Mouse (Mus musculus): ENCODE measurements at regions not wholly inside any gene's neighbourhood (a gene's known extent, or its start where the extent isn't known, plus 50 kb on each side); places are given as distances from the start of the nearest gene placed in this dataset.
A peak's percentile ranks its signal among the peaks of the same experiment; 100 is the strongest.

- DNase-seq: no peak
Observed at GRCm38 (mm10) chr10:122515698-122516097, 67.4 kb downstream of the Avpr1a start.

GRCm38 (mm10) chr10:122519274-122519790 lies 71.0 kb downstream of the Avpr1a start:
- DNase-seq: no peak

- no peak for DNase-seq
Observed at GRCm38 (mm10) chr10:122519981-122520380, 71.7 kb downstream of the Avpr1a start.

GRCm38 (mm10) chr10:122522631-122523030 lies 74.3 kb downstream of the Avpr1a start:
- no peak for DNase-seq

- peak in 1 of 2 experiments; percentile 12 for DNase-seq
Observed at GRCm38 (mm10) chr10:122525360-122525759, 77.1 kb downstream of the Avpr1a start.

GRCm38 (mm10) chr10:122525807-122526206 lies 77.5 kb downstream of the Avpr1a start:
- peak; percentile 20 to 26 for DNase-seq

GRCm38 (mm10) chr10:122528222-122528621 lies 79.9 kb downstream of the Avpr1a start:
- DNase-seq: peak; percentile 23 to 27

GRCm38 (mm10) chr10:122528973-122529703 lies 80.8 kb downstream of the Avpr1a start:
- DNase-seq: peak; percentile 60 to 81

GRCm38 (mm10) chr10:122534714-122535113 lies 86.4 kb downstream of the Avpr1a start:
- no peak for DNase-seq

- DNase-seq: no peak
Observed at GRCm38 (mm10) chr10:122535137-122535536, 86.8 kb downstream of the Avpr1a start.

GRCm38 (mm10) chr10:122539655-122540054 lies 91.4 kb downstream of the Avpr1a start:
- no peak for DNase-seq

GRCm38 (mm10) chr10:122542573-122542972 lies 94.3 kb downstream of the Avpr1a start:
- DNase-seq: no peak

- peak; percentile 87 to 90 for DNase-seq
Observed at GRCm38 (mm10) chr10:122544096-122544720, 95.9 kb downstream of the Avpr1a start.

GRCm38 (mm10) chr10:122545029-122545428 lies 96.7 kb downstream of the Avpr1a start:
- no peak for DNase-seq

- DNase-seq: no peak
Observed at GRCm38 (mm10) chr10:122551586-122551985, 103.3 kb downstream of the Avpr1a start.

- peak; percentile 79 to 80 for DNase-seq
Observed at GRCm38 (mm10) chr10:122553124-122553822, 105.0 kb downstream of the Avpr1a start.

- peak in 1 of 2 experiments; percentile 23 for DNase-seq
Observed at GRCm38 (mm10) chr10:122553851-122554250, 105.6 kb downstream of the Avpr1a start.

- no peak for DNase-seq
Observed at GRCm38 (mm10) chr10:122558660-122559059, 110.4 kb downstream of the Avpr1a start.

- DNase-seq: no peak
Observed at GRCm38 (mm10) chr10:122560001-122560695, 111.8 kb downstream of the Avpr1a start.

- no peak for DNase-seq
Observed at GRCm38 (mm10) chr10:122561924-122562323, 113.6 kb downstream of the Avpr1a start.

GRCm38 (mm10) chr10:122562542-122562941 lies 114.2 kb downstream of the Avpr1a start:
- DNase-seq: no peak

GRCm38 (mm10) chr10:122563973-122564372 lies 114.6 kb upstream of the Ppm1h start:
- no peak for DNase-seq

GRCm38 (mm10) chr10:122564473-122564872 lies 114.1 kb upstream of the Ppm1h start:
- no peak for DNase-seq

Data from cerebellum, postnatal 10 days (tissue).